Mouse (Mus musculus) brain, embryonic 14.5 days (tissue): ENCODE results near the gene Gpr35.

ENCODE experiments used
- CTCF ChIP-seq: fragments of 200-500 bp; IDR thresholded peaks from 2 replicates; pipeline ENCODE4 v1.5.1; 2012; ENCODE audit warnings: inconsistent platforms, mild to moderate bottlenecking, moderate library complexity, borderline replicate concordance; ENCODE audit not compliant: insufficient read depth, insufficient read length; ENCODE audit errors: extremely low read depth
- POLR2A ChIP-seq: fragments of 200-500 bp; IDR thresholded peaks from 2 replicates; pipeline ENCODE4 v1.6.1; 2012; ENCODE audit warnings: mild to moderate bottlenecking, inconsistent platforms, borderline replicate concordance; ENCODE audit not compliant: poor library complexity, insufficient read depth, insufficient read length, severe bottlenecking; ENCODE audit errors: extremely low read depth

- TF ChIP-seq POLR2A (no peak), CTCF (no peak)
These were observed 75.9 kb downstream of the Gpr35 start for GRCm38 (mm10) chr1:93026600-93026999.
